Mouse (Mus musculus): ENCODE results near the gene Nox3.

The Nox3 gene

DNA sequence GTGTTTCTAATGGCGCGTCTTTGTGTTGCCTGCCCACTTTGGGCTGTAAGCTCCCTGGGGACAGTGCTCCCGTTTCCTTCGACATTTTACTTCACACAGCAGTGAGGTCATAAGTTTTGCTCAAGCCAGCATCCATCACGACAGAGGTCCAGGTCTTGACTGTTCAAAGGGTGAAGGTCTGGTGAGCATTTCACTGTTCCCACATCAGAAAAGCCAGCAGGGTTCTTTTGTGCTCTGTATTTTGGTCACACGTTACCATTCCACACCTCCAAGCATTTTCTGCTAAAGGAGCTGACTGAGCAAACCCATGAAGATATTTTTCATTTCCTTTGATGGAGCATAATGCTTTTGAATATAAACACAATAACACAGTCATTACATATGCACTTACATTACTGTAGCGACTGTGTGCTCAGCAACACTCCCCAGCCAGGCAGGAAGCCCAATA lies 85.7 kb downstream of the Nox3 start:
- DNase-seq (ENCODE audit: low read depth, low spot score) = no peak

DNA sequence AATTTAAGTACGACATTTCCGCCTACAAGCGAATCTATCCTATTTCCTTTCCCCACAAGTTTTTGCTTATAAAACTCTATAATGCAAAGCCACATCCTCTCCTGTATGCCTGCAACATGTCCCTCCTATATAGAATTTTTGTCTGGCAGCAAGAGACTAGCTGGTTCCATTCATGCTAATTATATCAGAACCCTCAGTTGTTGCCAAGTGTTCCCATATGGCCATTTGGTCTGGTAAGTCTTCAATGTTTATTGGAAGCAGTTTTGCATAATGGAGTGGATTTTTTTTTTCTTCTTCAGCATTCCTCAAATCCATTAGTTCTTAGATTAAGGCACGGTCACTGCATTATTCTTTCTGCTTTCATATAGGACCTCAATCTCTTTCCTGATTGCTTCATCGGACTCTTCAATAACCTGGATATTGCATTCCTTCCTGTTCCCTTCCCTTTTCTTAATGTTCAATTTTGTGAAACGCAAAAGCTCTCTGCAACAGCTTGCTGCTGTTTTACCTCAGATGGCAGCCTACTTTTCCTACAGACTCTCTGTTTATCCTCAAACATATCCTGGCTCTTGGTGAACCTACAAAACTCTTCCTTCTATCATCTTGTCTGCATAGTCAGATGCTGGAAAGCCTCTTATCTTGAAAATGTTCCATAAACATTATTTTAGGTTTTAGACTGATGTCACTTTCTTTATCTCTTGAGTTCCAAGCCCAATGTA lies 92.9 kb downstream of the Nox3 start:
- no peak for DNase-seq (ENCODE audit: low read depth, low spot score)

DNA sequence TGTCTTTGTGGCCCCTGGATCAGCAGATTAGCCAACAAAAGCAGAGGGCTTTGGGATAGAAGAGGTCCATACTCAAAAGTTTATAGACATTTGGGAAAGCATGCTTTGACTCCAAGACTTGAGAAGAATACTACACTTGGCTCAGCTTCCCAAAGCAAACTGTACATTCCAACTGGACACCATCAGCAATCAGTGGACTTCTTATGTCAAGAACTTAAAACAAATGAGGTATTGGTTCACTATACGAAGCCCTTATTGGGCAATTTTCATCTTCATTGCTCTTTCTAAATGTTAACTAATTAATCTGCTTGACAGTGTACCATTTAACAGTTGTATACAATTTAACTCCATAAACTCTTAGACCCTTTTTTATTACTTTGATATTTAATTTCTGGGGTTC lies 97.7 kb downstream of the Nox3 start:
- DNase-seq (ENCODE audit: low read depth, low spot score) = no peak

DNA sequence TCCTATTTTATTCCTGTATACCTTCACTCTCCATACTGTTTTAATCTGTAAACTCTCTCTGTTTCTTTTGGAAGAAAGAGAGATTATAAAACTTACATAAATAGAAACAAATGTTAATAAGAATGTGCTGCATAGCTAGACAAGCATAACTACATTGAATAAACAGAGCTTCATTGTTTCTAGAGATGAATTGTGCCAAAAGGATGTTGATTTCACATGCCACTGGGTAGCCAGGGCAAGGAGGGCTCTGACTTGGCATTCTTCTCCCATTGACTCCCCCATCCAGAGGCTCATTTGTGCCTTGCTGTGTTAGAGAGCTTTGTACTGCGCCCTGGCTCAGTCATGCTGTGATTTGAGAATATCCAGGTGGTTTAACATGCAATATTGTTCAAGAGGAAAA lies 98.2 kb downstream of the Nox3 start:
- peak; percentile 21 for DNase-seq (ENCODE audit: low read depth, low spot score)

DNA sequence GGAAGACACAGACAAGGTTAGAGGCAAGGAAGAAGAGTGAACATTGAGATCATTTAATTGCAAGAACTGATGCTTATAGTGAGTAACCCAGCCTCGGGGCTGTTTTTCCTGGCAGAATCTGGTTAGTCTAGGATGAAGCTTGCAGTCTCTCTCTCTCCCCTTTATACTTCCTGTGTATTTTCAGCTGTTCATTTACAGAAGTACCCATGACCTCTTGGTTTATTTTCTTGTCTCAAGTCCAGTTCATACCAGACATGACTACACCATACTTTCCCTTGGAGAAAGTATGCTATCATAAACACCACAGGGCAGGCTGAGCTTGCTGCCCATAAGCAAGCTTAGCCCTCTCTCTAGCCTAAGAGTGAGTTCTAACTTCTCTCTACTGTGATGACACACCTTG lies 98.9 kb downstream of the Nox3 start:
- peak; percentile 78 for DNase-seq (ENCODE audit: low read depth, low spot score)

Measured in 3T3-L1 (cell line).